Mouse (Mus musculus) ES-CJ7 (cell line): Measurements from ENCODE around the gene Plekhj1.

ENCODE experiments used
- DNase-seq: peaks from one replicate; pipeline ENCODE4 v3.0.0; 2011; ENCODE audit warnings: low read depth, low spot score

Gene Plekhj1

DNA sequence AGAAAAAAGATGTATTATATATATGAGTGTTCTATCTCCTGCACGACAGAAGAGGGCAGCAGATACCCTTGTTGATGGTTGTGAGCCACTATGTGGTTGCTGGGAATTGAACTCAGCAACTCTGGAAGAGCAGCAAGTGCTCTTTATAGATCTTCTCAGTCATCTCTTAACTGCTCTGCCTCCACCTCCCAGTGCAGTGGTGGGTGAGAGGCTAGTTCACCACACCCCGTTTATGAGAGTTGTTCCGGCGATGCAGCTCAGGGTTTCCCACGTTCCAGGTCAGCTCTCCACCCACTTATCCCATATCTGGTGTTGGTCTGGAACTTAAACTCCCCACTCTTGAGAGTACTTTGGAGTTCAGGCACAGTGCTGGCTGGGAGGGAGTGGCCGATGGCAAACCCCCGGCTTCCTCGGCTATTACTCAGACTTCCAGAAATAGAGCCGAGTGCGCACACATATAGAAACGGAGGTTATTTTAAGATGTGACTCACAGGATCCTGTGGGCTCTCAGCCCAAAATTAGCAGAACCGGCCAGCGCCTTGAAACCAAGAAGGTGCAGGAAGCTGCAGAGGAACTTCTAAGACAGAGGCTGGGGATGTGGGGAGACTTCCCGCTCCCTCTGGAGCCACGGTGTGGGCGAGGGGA lies 47.1 kb downstream of the Plekhj1 start:
- peak; percentile 76 for DNase-seq

DNA sequence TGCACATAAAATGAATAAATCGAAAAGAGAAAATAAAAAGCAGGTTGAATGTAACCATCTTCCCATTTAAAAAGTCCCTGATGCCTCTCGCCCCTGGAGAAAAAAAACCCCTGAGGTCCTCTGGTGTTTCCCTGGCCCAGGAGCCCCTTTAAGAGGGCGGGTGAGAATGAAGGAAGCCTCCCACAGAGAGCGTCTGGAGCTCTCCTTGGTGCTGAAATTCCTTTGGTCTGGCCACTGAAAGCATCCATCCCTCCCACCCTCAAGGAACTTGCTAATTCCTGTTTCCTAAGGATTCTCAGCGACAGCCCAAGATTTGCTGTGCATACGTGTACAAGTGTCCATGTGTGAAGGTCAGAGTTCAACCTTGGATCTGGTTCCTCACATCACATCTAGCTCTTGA lies 49.8 kb downstream of the Plekhj1 start:
- peak; percentile 83 for DNase-seq

DNA sequence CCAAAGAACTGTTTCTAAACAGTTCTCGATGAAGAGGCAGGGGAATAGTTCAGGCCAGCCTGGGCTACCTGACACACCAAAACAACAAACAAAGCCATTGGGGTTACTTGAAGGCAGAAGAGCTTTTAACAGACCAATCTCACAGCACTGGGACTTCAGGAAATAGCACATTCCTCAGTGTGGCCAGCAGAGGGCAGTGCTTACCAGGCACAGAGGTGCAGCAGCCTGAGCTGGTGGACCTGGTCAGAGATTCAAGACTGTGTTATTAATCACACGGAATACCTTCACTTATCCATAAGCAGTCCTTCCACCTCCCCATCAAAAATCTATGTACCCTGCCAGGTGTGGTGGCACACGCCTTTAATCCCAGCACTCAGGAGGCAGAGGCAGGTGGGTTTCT lies 51.0 kb downstream of the Plekhj1 start:
- peak; percentile 82 for DNase-seq
